Mouse (Mus musculus): ENCODE data around the gene Pgls.

DNA sequence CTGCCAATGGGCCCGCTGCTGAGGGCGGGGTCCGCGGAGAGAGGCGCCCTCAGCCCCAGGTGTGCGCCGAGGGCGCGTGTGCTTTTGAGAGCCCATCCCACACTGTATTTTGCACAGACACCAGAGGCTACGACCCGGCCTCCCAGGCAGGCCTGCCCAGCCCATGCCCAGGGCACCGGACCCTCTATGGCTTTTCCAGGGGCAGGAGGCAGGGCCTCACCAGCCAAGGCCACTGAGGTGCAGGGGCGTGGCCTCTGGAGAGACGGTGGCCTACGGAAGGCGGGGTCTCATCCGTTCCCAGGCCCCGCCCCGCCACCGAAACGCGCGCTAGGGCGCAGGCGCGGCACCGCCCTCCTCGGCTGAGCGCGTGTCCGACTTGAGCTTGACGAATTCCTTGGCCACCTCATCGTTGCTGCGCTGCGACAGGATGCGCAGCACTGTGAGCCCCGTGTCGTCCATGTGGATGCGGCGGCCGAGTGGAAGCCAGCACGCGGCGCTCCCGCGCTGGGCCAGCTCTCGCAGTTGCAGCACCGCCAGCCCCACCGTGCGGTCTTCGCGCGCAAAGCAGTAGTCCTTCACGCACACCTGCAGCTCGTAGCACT, 37.2 kb downstream of the Pgls start:
- peak; percentile 61 for TF ChIP-seq CTCF (IDR thresholded peaks at IDR 0.05)
- TF ChIP-seq POLR2A (IDR thresholded peaks at IDR 0.05; ENCODE audit: insufficient read depth, low read depth, low read length), result peak; percentile 63

Measured in heart, adult 2 months (tissue).